Mouse (Mus musculus) mesoderm, embryonic 11.5 days (tissue): ENCODE results near the gene 2700049A03Rik.
"Not testable (repeated sequence)": the region's sequence is repeated elsewhere in the genome, so short reads cannot be mapped to it uniquely, and the experiment has no call there.

Source experiments
- DNase-seq: peaks from one replicate; pipeline ENCODE4 v3.0.0-alpha.2; 2012; ENCODE audit warnings: low read depth, low spot score

Gene 2700049A03Rik

DNA sequence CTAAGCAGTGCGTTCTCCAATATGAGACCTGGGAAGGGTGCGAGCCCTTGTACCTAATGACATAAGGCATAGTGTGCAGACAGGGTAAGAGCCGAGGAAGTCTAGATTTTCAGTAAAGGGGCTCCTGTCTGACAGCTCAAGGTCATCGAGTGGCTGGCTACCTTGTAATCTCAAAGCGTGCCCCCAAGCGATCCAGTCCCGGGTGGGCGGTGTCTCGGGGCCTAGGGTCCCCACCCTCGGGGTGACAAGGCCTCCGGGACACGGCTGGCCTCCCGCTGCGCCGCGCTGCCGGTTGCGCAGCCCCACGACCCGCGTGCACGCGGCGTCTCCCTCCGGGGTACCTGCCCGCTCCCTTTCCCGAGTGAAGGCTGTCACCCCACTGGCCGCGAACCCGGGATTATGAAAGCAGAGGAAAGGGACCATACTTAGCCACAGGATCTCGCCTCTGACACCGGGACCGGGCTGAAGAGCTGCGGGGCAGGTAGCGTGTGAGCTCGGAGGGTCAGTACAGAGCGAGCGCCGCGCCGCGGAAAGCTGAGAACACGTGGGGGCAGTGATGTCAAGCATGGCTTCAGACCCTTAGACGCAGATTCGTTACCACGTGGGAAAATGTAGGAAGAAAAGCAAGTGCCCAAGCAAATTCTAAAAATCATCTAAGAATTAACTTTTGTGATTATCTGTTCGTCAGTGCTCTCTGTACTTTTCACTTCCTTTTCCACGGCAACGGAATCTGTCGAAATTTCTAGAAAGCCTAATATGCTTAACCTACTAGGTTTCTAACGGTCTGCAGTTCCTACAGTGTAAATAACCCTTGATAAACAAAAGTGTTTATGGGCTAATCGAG lies at the start of gene 2700049A03Rik, which contains the start of gene Timm9:
2700049A03Rik (plus strand) TSS at position 719 of the 844 bp plus-strand sequence.
Timm9 (minus strand) TSS at position 555 of the 844 bp plus-strand sequence.
- peak; percentile 81 for DNase-seq

DNA sequence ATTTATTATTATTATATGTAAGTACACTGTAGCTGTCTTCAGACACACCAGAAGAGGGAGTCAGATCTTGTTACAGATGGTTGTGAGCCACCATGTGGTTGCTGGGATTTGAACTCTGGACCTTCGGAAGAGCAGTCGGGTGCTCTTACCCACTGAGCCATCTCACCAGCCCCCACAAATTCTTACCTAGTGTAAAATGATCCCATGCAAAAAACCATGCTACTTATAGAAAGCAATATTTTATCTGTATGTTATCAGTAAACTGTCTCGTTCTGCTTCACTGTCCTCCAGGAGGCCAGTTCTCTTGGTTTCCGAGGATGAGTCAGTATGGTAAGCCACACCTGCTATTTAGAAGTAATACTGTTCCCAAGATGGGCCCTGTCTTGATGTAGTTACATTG lies 32.4 kb upstream of the 2700049A03Rik start:
- DNase-seq, result not testable (repeated sequence)

DNA sequence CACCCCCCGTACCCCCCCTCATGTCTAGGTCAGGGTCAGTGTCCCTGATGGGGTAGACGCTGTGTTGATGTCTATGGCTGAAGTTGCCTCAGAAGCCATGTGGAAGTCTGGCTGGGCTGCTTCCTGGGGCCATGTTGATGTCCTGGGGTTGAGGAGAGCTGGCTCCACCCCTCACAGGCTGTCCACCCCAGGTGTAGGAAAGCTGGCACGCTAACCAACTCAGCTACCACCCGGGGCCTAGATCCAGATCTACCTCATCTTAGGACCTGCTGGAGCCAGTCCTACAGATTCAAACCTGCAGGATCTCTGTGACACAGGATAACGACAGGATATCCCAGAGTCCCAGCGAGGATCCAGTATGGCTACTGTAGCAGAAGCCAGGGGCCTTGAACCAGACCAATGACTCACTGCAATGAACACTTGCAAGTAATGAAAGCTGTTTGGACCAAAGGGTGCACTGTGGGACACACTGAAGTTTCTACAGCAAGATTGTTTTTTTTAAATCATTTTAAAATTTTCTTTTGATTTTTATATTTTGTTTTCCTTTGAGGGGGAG lies 29.4 kb upstream of the 2700049A03Rik start:
- DNase-seq, result no peak

DNA sequence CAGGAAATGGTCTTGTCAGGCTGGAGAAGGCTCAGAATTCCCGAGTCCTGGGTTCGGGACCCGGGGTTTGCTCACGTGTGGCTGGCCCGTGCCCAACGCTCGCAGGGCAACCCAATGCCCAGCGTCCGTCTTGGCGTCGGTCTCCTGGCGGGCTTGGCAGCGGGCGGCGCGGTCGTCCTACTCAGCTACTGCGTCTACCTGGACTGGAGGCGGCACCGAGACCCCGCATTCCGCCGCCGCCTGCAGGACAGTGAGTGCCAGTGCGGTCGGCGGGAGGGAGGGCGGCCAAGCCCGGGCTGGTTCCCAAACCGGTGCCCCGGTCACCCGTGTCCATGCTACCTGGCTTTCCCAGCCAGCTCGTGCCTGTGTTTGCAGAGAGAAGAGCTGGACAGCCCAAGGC lies 25.3 kb upstream of the 2700049A03Rik start, which contains the start of gene Tomm20l:
Tomm20l (plus strand) TSS at position 98 of the 400 bp plus-strand sequence.
- peak; percentile 24 for DNase-seq

DNA sequence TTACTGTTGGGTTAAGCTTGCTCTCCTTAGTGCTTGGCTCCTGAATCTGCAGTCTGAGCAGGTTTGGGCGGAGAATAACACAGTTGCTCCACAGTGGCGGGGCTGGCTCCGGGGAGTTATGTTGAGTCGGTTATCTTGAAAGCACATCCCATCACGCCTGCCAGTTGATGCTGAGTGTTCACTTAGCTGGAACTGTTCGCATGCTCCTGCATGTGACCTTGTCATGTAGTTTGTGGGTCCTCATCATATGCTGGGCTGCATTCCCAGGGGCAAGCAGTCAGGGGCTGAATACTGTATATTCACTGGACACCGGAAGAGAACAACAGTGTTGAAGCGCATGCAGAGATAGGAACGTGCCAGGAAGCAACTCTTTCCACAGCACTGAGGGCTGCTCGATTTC lies 23.6 kb upstream of the 2700049A03Rik start:
- DNase-seq, result no peak

DNA sequence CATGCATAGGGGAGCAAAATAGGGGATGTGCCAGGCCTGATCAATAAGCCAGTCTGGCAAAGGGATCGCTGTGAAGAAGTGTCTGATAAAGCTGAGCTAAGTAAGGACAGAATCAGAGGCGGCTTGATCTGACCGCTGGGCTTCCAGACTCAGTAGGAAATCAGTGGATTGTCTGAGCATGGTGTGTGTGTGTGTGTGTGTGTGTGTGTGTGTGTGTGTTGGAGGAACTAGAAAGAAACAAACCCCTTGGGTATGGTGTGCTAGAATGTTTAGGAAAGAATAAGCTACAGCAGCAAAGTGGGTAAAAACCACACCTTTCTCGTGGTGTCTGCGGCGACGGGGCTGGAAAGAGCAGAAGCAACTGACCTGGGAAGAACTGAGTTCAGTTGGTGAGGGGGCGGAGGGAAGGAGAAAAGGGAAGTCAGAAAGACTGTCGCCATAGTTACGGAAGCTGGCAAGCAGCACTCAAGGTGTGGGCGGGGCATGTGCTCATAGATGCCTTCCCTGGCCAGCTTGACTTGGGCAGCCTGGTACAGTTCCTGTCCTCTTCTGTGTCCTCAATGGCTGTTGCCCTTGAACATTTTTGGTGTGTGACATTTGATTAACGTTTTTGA lies 22.9 kb upstream of the 2700049A03Rik start:
- DNase-seq, result peak; percentile 26

DNA sequence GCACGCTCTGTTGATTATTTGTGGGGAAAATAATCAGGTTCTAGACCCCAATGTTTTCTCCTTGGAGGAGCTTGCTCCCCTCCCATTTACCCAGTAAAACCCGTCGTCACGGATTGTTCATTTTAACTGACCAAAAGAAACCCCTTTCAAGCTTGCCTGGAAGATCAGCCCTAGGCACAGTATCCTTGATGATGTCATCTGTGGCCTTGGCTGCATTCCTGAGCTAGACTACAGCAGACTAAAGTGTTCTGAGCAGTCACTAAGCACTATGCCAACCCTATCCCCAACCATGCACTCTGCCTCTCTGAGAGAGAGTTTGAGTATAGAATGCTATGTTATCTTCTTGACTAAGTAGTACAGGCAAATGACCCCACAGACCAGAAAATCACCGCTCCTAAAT lies 20.2 kb upstream of the 2700049A03Rik start:
- DNase-seq, result no peak

DNA sequence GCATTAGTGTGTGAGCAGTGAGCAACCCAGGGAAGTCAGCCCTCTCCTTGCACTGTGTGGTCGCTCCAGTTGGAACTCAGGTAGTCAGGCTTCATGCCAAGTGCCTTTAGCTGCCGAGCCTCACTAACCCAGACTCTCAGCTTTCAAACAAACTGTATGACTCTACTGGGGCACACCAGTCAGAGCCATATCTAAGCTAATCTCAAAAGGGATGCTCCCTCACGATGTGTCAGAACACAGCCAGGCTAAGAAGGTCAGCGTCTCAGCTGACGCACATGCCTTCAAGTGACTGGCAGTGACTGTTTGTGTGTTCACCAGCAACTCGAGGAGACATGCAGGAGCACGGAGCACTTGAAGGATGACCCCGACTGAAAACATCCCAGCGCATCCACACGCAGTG lies 13.9 kb upstream of the 2700049A03Rik start:
- DNase-seq, result no peak

DNA sequence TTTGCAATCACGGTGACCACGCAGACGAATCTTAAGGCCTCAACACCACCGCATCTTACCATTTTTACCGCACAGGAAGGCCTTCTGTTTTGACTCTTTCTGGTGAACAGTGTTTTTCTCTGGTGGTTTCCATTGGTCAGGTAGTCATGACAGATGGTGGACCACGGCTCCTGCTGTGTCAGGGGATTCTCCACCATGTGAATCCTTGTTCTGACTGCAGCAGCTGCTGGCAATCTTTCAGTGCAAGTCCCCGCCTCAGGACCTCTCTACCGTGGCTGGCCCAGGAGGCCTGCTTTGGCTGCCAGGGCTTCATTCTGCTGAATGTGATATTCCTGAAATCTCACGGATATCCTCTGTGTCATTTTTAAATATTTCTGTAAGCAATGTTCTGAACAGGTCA lies 13.4 kb upstream of the 2700049A03Rik start:
- no peak for DNase-seq

DNA sequence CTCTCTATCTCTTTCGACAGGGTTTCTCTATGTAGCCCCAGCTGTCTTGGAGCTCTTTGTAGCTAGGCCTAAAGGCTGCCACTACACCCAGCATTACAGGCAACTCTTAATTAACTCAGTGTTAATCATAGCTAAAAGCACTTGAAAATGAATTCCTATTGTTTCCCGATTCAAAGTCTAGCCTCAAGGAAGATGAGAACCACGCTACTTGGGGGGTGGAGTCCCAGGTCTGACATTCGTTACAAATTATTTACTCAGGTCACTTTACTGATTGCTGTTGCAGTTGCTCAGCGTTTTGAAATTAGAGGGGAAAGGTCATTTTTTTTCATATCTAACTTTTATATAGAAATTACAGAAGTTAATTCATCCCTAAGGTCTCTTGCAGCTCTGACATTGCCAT lies 1.1 kb upstream of the 2700049A03Rik start:
- no peak for DNase-seq

DNA sequence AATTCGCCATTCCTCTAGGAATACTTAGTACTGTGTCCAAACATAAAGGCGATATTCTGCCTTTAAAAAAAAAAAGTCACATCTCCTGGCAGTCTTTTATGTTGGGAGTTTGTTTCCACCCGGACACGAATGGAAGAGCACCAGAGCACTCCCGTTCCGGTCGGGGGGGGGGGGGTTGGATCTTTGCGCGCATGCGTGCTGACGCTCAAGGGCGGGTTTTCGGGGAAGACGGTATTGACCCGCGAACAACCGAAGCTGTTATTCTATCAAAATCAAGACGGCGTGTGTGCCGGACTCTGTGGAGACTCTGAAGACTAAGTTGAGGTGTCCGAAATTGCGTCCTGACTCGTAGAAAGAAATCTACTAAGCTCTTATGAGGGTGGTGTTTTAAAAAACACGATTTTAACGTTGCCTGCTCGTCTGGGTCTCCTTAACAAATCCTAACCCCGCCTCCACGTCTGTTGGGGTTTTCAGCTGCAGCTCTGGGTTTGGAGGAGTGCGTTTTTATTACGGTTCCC lies 385 bp downstream of the 2700049A03Rik start:
- DNase-seq, result peak; percentile 96

DNA sequence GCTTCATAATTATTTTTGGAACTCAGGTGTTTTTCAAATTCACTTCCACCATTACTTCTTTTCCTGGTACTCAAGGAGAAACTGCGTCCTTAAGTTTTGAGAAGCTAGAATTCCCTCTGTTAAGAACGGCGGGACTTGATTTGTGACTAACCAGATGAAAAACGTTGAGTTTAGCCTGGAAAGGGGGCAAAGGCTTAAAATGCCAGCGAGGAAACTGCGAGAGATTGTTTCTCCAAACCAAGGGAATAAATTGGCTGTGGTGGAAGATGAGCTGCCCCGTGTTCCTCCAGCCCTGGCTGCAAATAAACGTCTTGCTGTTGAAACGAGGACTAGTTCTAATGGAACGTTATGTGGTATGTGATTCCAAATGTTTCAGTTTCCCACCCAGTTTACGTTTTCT lies 1.0 kb downstream of the 2700049A03Rik start:
- no peak for DNase-seq

DNA sequence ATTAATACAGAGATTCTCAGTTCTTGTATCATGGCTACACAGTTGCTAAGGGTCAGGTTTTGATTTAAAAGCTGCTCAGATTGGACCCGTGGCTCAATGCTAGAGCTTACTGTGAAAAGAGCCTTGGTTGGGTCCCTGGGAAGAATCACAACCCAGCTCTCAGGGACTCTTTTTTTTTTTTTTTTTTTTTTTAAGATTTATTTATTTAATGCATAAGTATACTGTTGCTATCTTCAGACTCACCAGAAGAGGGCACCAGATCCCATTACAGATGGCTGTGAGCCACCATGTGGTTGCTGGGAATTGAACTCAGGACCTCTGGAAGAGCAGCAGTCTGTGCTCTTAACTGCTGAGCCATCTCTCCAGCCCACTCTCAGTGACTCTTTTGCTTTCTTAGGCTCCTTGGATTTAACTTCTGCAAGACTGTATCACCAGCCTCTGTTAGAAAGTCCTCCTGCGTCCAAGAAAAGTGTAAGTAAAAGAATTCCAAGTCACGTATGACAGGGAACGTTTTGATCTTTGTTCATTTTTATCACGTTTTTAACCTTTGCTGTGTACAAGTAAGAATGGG lies 2.7 kb downstream of the 2700049A03Rik start:
- DNase-seq, result no peak

DNA sequence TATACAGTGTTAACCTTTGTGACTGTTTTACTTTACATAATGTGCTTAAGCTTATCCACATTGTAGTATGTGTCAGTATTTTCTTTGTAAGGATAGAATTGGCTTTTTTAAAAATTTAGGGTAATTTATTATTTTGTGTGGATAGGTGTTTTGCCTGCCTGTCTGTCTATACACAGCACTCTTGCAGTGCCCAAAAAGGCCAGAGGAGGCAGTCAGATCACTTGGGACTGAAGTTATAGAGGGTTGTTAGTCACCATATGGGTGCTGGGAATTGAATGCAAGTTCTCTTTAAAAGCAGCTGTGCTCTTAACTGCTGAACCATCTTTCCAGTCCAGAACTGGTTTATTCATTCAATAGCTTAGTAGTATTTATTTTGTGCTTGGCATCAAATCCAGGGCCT lies 4.5 kb downstream of the 2700049A03Rik start:
- no peak for DNase-seq

DNA sequence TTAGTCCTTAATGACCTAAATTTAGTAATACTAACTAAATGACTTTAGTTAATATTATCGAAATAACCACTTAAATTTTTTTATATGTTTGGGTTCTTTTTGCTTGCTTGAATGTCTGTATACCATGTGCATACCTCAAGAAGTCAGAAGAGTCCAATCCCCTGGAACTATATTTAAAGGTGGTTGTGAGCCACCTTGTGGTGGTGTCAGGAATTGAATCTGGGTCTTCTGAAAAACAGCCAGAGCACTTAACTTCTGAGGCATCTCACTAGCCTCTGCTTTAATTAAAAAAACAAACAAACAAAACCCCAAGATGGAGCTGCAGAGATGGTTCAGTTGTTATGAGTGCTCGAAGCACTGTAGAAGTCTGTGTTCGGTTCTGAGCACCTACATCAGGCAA lies 11.0 kb downstream of the 2700049A03Rik start:
- DNase-seq, result peak; percentile 42

DNA sequence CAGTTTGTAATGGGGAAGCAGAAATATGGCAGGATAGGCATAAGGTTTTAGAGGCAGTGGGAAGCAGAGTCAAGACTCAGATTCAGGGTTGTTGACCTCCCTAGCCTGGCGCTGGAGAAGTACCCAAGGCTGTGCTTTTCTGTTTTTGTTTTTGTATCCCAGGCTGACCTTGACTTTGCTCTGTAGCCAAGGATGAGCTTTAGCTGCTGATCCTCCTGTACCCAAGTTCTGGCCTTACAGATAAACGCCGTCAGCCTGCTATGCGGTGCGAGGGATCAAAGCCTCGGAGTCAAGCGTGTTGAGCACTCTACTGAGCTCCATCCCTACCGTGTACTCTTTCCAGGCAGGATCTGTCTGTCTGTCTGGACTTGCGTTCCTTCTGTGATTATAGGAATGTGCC lies 12.2 kb downstream of the 2700049A03Rik start:
- DNase-seq, result no peak

DNA sequence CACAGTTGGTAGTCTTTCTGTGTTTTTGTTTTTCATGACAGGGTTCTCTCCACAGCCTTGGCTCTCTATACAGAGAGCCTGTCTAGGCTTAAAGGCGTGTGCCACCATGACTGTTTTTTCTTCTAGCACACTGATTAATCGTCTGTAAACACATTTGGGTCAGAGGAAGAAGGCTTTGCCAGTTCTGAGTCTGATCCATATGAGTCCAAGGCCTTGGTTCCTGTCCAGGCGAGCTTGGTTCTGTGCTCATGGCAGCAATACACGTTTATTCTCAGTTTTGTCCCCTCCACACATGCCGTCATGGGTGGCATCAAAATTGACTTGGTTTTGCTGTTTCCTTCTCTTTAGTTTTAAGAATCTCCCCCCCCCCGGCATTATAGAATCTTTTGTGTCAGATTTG lies 12.8 kb downstream of the 2700049A03Rik start:
- no peak for DNase-seq

DNA sequence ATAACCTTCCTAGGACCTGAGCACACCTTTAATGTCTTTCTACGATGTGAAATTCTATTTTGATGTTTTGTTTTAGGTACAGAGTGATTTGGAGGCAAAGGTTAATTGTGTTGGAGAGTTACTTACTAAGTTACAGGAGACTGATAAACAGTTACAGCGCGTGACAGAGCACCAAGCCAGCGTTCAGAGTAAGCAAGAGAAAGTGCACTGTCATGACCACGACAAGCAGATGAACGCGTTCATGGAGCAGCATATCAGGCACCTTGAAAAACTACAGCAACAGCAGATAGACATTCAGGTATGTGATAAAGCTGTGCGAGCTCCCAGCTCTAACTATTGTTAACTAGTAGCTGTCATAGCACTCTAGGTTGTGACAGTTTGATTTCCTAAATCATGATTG lies 13.5 kb downstream of the 2700049A03Rik start:
- DNase-seq, result no peak

DNA sequence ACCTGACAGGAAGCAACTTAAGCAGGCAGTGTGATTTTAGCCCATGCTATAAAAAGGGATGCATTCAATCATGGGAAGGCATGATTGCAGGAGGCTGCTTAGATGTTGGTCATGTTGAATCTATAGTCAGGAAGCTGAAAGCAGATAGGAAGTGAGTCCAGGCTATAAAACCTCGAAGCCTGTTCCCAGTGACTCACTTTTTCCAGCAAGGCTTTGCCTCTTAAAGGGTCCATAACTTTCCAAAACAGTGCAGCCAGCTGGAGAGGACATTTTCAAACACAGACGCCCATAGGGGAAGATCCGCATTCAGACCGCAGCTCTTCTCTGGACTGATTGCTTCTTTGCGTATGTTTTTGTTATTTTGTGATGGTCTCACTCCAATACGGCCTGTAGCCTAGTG lies 18.3 kb downstream of the 2700049A03Rik start:
- DNase-seq, result no peak

DNA sequence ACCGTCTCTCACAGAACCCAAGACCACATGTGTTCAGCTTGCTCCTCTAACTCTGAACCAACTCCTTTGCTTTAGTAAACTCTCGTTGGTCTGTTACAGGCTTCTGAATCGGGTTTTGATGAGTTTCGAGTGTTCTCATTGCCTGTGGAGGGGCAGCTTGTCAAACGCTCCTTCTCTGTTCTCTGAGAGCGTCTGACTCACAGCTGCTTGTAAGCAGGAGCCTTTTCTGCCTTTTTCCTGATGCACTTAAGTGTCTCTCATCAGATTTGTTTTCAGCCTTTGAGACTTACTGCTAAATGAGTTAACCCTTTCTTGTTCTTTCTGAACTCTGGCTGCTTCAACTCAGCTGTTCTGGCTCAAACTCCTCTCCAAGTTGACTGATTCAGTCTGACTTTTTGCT lies 21.3 kb downstream of the 2700049A03Rik start:
- DNase-seq, result no peak

DNA sequence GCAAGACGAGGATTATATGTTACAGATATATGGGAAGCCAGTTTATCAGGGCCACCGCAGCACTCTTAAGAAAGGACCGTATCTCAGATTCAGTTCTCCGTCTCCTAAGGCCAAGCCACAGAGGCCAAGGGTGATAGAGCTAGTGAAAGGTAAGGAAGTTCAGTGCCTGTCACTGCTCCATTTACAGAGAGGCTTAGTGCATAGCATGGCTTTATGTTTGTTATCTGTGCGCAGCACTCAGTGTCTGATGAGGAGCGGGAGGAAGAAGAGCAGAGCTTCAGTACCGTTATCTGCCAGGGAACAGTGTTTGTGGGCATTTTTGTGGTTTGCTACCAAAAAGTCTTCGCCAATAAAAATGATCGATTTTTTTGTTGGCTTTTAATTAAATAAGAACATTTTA lies 27.8 kb downstream of the 2700049A03Rik start:
- DNase-seq, result no peak

DNA sequence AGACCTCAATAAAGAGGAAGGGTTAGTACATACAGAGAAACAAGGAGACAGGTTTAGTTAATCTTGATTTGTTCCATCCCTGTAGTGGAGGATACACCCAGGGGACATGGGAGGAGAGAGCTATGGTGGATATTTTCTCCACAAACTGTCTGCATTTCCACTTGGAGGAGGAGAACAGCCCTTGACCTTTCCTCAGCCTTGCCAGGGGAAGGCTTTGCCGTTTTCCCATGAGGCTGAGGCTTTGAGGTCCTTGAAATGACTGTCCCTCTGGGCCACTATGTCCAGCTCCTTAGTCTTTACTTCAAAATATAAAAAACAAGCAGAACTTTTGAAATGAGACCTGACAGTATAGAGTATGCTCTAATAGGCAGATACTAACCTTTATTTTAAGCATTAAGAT lies 33.3 kb downstream of the 2700049A03Rik start:
- DNase-seq, result no peak
